Mouse (Mus musculus): ENCODE measurements around the gene Ephb1. TPM values are rescaled to one million over a fixed set of nuclear protein-coding genes. Genes with fewer than 3 reads are reported as not detected.

Ephb1 gene
- polyA plus RNA-seq, 1 experiment = not detected

DNA sequence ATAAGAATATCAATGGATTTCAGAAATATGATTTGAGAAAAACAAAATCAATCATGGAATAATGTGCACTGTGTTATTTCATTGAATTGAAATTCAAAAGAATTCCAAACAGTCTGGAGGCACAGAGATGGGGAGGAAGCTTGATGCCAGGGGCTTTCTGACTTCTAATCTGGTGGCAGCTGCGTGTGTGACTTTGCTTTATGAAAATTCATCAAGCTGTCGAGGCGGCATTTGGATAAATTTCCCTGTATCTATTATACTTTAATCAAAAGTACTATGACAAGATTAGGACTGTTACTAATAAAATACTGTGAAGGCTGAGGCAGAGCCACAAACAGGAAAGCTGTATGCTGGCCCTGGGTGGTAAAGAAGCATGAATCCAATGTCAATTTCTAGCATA is 451.1 kb downstream of the Ephb1 start:
- Histone ChIP-seq H3K4me1 (ENCODE audit: control insufficient read depth, insufficient read depth, low read length) (no peaks in the 10 kb centered on the region), H3K4me3 (ENCODE audit: insufficient read depth, low read length) (no peak overlapping the region), H3K27ac (ENCODE audit: insufficient read depth, low read depth, low read length) (no peak overlapping the region)
- TF ChIP-seq POLR2A (IDR thresholded peaks at IDR 0.05; ENCODE audit: borderline replicate concordance, low read depth, low read length) (no peak), CTCF (IDR thresholded peaks at IDR 0.05; ENCODE audit: low read depth, low read length) (no peak)

GRCm38 (mm10) chr9:101897851-101898250 is 456.6 kb downstream of the Ephb1 start:
- no peaks in the 10 kb centered on the region for H3K4me1 ChIP-seq (ENCODE audit: control insufficient read depth, insufficient read depth, low read length)
- TF ChIP-seq POLR2A (IDR thresholded peaks at IDR 0.05; ENCODE audit: borderline replicate concordance, low read depth, low read length) (no peak), CTCF (IDR thresholded peaks at IDR 0.05; ENCODE audit: low read depth, low read length) (no peak)
- no peak overlapping the region for H3K27ac ChIP-seq (ENCODE audit: insufficient read depth, low read depth, low read length)
- no peak overlapping the region for H3K4me3 ChIP-seq (ENCODE audit: insufficient read depth, low read length)

- no peaks in the 10 kb centered on the region for H3K4me1 ChIP-seq (ENCODE audit: control insufficient read depth, insufficient read depth, low read length)
- no peak overlapping the region for H3K27ac ChIP-seq (ENCODE audit: insufficient read depth, low read depth, low read length)
- TF ChIP-seq POLR2A (IDR thresholded peaks at IDR 0.05; ENCODE audit: borderline replicate concordance, low read depth, low read length) (no peak), CTCF (IDR thresholded peaks at IDR 0.05; ENCODE audit: low read depth, low read length) (no peak)
- no peak overlapping the region for H3K4me3 ChIP-seq (ENCODE audit: insufficient read depth, low read length)
Observed at GRCm38 (mm10) chr9:101883295-101883694, 471.2 kb downstream of the Ephb1 start.

DNA sequence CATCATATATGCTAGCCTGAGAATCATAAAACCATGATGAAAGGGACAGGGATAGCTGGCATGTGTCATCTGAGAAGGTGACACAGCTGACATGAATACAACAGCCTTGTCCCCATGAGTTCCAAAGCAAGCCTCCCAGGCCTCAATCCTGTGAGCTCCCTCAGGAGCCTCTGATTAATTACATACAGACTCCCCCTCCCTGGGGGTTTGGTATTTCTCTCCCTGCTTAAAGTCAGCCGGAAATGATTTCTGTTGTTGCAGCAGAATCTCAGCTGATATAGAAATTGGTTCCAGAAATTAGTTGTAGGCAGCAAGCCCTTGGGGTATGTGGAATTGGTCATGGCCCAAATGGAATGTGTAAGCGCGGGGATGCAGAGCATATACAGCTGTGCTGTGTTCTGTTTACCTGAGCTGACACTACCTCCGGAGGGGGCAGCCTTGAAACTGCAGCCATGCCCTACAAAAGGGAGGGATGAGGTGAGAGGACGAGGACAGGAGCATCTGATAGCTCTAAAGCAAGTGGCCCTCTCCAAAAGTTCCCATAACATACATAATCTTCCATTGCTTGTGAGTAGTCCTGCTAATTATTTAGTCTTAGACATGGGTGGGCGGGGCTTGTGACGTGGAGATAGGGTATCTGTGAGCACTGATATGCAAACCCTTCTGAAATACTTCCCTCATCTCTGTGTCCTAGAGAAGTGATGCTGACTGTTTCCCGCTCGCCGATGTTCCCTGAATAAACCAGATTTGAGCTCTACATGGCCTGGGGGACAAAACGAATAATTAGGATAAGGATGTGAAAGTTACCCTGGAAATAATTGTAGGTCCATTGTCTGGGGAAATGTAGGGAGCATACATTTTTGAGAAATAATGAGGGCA is 477.1 kb downstream of the Ephb1 start:
- Histone ChIP-seq H3K4me1 (ENCODE audit: control insufficient read depth, insufficient read depth, low read length) (no peaks in the 10 kb centered on the region), H3K4me3 (ENCODE audit: insufficient read depth, low read length) (no peak overlapping the region), H3K27ac (ENCODE audit: insufficient read depth, low read depth, low read length) (no peak overlapping the region)
- TF ChIP-seq POLR2A (IDR thresholded peaks at IDR 0.05; ENCODE audit: borderline replicate concordance, low read depth, low read length) = no peak
- no peak for TF ChIP-seq CTCF (IDR thresholded peaks at IDR 0.05; ENCODE audit: low read depth, low read length)

DNA sequence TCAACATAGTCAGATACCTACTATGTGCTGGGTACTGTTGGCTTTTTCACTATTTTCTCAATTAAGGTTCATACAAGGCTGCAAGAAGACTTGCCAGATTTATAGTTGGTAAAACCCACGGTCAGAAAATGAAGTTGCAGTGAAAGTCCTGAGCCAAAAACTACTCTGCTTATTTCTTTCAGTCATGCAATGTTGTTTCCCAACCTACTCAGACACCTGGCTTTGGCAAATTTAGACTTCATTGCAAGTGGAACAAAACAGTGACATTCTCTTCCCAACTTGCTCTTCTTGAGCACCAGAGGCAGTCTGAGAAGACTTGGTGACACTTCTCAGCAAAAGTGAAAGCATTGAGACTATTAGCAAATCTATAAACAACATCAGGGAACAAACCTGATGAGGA is 479.2 kb downstream of the Ephb1 start:
- Histone ChIP-seq H3K4me1 (ENCODE audit: control insufficient read depth, insufficient read depth, low read length) (no peaks in the 10 kb centered on the region), H3K4me3 (ENCODE audit: insufficient read depth, low read length) (no peak overlapping the region), H3K27ac (ENCODE audit: insufficient read depth, low read depth, low read length) (no peak overlapping the region)
- no peak for TF ChIP-seq CTCF (IDR thresholded peaks at IDR 0.05; ENCODE audit: low read depth, low read length)
- no peak for TF ChIP-seq POLR2A (IDR thresholded peaks at IDR 0.05; ENCODE audit: borderline replicate concordance, low read depth, low read length)

Other genes starting within 250 kb of the Ephb1 start
- gene Ky, start 151.1 kb upstream of the Ephb1 start, polyA plus RNA-seq (2012; ENCODE audit: insufficient read depth, insufficient read length, missing spikeins) = not detected in 2 replicates

Data from bone marrow macrophage, adult 2 months (primary cell).